ENCODE assay signal across 10 mouse cellular contexts in genomic region chr8:109780548-109780947, GRCm38 (mm10). TPM values are rescaled to one million over a fixed set of nuclear protein-coding genes. Genes with fewer than 3 reads are reported as not detected.
DNase-seq lines count a peak whose midpoint lies in the region; ATAC-seq and TF ChIP-seq lines count a peak whose summit lies in the region.
"Had no signal": no experiment of that assay in that cellular context is flagged by ENCODE, and none has a peak within 500 bp of the region (broad histone marks: within the 10 kb centered on the region; RNA-seq: fewer than 3 reads in every experiment).

No protein-coding gene starts in this region.

- peaks cover 6% of the 10 kb centered on the region; the same call in 1 of the 2 replicates for H3K27me3 ChIP-seq in forebrain, embryonic 10.5 days (ENCODE audit: poor library complexity, severe bottlenecking)
- H3K27me3 ChIP-seq in forebrain, embryonic 11.5 days (ENCODE audit: control insufficient read depth, insufficient read depth, low read length): no peaks in the 10 kb centered on the region
- peaks cover 4% of the 10 kb centered on the region; the same call in 1 of the 2 replicates for H3K27me3 ChIP-seq in lung, embryonic 15.5 days
- H3K27me3 ChIP-seq in intestine, postnatal 0 days (replicated peaks; ENCODE audit: control insufficient read depth, insufficient read depth, low read length): no peaks in the 10 kb centered on the region
- no peaks in the 10 kb centered on the region for H3K27me3 ChIP-seq in stomach, embryonic 15.5 days (replicated peaks)

- H3K9ac ChIP-seq in forebrain, embryonic 11.5 days (ENCODE audit: low read length): no peak overlapping the region
- H3K9ac ChIP-seq in lung, embryonic 15.5 days: no peak overlapping the region
- H3K9ac ChIP-seq in intestine, postnatal 0 days (ENCODE audit: low read depth, low read length): no peak overlapping the region; the same call in 1 of the 2 replicates
- H3K9ac ChIP-seq in stomach, embryonic 15.5 days: no peak overlapping the region

- no peak for ATAC-seq in forebrain, embryonic 11.5 days (replicated peaks; ENCODE audit: low FRiP score)
- no peak for ATAC-seq in lung, embryonic 15.5 days (ENCODE audit: borderline replicate concordance, extremely low read depth, low FRiP score, low TSS enrichment)
- ATAC-seq in intestine, postnatal 0 days: no peak
- ATAC-seq in stomach, embryonic 15.5 days (ENCODE audit: insufficient read depth, low FRiP score, low read depth): no peak

- H3K4me3 ChIP-seq in forebrain, embryonic 10.5 days: peak overlapping the region; percentile 94; the same call in 1 of the 2 replicates
- H3K4me3 ChIP-seq in forebrain, embryonic 11.5 days (ENCODE audit: low read depth, low read length): no peak overlapping the region
- H3K4me3 ChIP-seq in lung, embryonic 15.5 days: peak overlapping the region; percentile 95
- no peak overlapping the region for H3K4me3 ChIP-seq in intestine, postnatal 0 days (ENCODE audit: low read depth, low read length)
- H3K4me3 ChIP-seq in stomach, embryonic 15.5 days (replicated peaks): peak overlapping the region; percentile 100

- no peaks in the 10 kb centered on the region; the same call in 1 of the 2 replicates for H3K36me3 ChIP-seq in forebrain, embryonic 10.5 days (replicated peaks)
- no peaks in the 10 kb centered on the region for H3K36me3 ChIP-seq in forebrain, embryonic 11.5 days (ENCODE audit: control insufficient read depth, insufficient read depth, low read length)
- H3K36me3 ChIP-seq in lung, embryonic 15.5 days: no peaks in the 10 kb centered on the region
- H3K36me3 ChIP-seq in intestine, postnatal 0 days (ENCODE audit: control insufficient read depth, insufficient read depth): no peaks in the 10 kb centered on the region
- H3K36me3 ChIP-seq in stomach, embryonic 15.5 days: no peaks in the 10 kb centered on the region

- H3K27ac ChIP-seq in forebrain, embryonic 10.5 days: no peak overlapping the region
- H3K27ac ChIP-seq in forebrain, embryonic 11.5 days (ENCODE audit: low read depth, low read length): no peak overlapping the region
- no peak overlapping the region for H3K27ac ChIP-seq in lung, embryonic 15.5 days
- no peak overlapping the region for H3K27ac ChIP-seq in intestine, postnatal 0 days (ENCODE audit: low read depth, low read length)
- H3K27ac ChIP-seq in stomach, embryonic 15.5 days: 0 out of 2 replicates have a peak overlapping the region, but pooled peaks have one; percentile 8

- peaks cover 20% of the 10 kb centered on the region for H3K4me1 ChIP-seq in forebrain, embryonic 10.5 days
- H3K4me1 ChIP-seq in forebrain, embryonic 11.5 days (replicated peaks; ENCODE audit: control insufficient read depth, insufficient read depth, low read length): peaks cover 4% of the 10 kb centered on the region; the same call in 1 of the 2 replicates
- peaks cover 13% of the 10 kb centered on the region for H3K4me1 ChIP-seq in lung, embryonic 15.5 days
- no peaks in the 10 kb centered on the region for H3K4me1 ChIP-seq in intestine, postnatal 0 days (replicated peaks; ENCODE audit: control insufficient read depth, insufficient read depth, low read length)
- peaks cover 5% of the 10 kb centered on the region; the same call in 1 of the 2 replicates for H3K4me1 ChIP-seq in stomach, embryonic 15.5 days

- H3K4me2 ChIP-seq in forebrain, embryonic 11.5 days (ENCODE audit: low read depth, low read length, severe bottlenecking): no peak overlapping the region
- peak overlapping the region; percentile 84 for H3K4me2 ChIP-seq in lung, embryonic 15.5 days
- H3K4me2 ChIP-seq in intestine, postnatal 0 days (replicated peaks; ENCODE audit: low read depth): peak overlapping the region; percentile 70
- peak overlapping the region; percentile 69 for H3K4me2 ChIP-seq in stomach, embryonic 15.5 days

- no peak for DNase-seq in forebrain, embryonic 10.5 days (ENCODE audit: extremely low spot score, low spot score)
- no peak for DNase-seq in forebrain, embryonic 11.5 days (ENCODE audit: low spot score)
- no peak for DNase-seq in lung, postnatal 14 days
- DNase-seq in right cerebral cortex, postnatal 4 days: no peak
- DNase-seq in adrenal gland, postnatal 25 days: no peak
- DNase-seq: kidney, postnatal 10 days; spleen, adult 18-20 months had no signal

- no peaks in the 10 kb centered on the region for H3K9me3 ChIP-seq in forebrain, embryonic 10.5 days
- H3K9me3 ChIP-seq in forebrain, embryonic 11.5 days (ENCODE audit: control insufficient read depth, low read length): no peaks in the 10 kb centered on the region
- no peaks in the 10 kb centered on the region for H3K9me3 ChIP-seq in lung, embryonic 15.5 days
- no peaks in the 10 kb centered on the region for H3K9me3 ChIP-seq in intestine, postnatal 0 days (ENCODE audit: control insufficient read depth)
- no peaks in the 10 kb centered on the region for H3K9me3 ChIP-seq in stomach, embryonic 15.5 days

- TF ChIP-seq CTCF in intestine, postnatal 0 days (IDR thresholded peaks at IDR 0.05; ENCODE audit: low read depth): no peak

- 83% methylated on average over 4 of the region's 4 CpGs for WGBS in forebrain, embryonic 10.5 days
- 82% methylated on average over 4 of the region's 4 CpGs for WGBS in forebrain, embryonic 11.5 days
- 55% methylated on average over 4 of the region's 4 CpGs for WGBS in lung, embryonic 15.5 days
- WGBS in intestine, postnatal 0 days: 43% methylated on average over 4 of the region's 4 CpGs
- WGBS in stomach, embryonic 15.5 days: 46% methylated on average over 4 of the region's 4 CpGs

RNA-seq across cellular contexts. Expression of gene Ap1g1, which starts 2.2 kb away (rescaled TPM):
- 49.4 and 49.8 TPM in 2 replicates for polyA plus RNA-seq in forebrain, embryonic 10.5 days (2016; fragmentation: Nextera tagmentation; extraction: Ambion mirVana)
- polyA plus RNA-seq in forebrain, embryonic 11.5 days (2014; fragmentation: Nextera tagmentation; extraction: Ambion mirVana): 47.0 and 47.1 TPM in 2 replicates
- 41.9 and 44.2 TPM in 2 replicates for polyA plus RNA-seq in lung, embryonic 15.5 days (2015; fragmentation: Nextera tagmentation; extraction: Ambion mirVana)
- polyA plus RNA-seq in intestine, postnatal 0 days (2015; fragmentation: Nextera tagmentation; extraction: Ambion mirVana): 27.1 and 28.2 TPM in 2 replicates
- polyA plus RNA-seq in stomach, embryonic 15.5 days (2015; fragmentation: Nextera tagmentation; extraction: Ambion mirVana): 36.3 and 41.8 TPM in 2 replicates
- 91.7 and 93.1 TPM in 2 replicates for total RNA-seq in adrenal gland, postnatal 25 days (2021)

RNA-seq across cellular contexts. Expression of gene Atxn1l, which starts 43.0 kb away (rescaled TPM):
- polyA plus RNA-seq in forebrain, embryonic 10.5 days (2016; fragmentation: Nextera tagmentation; extraction: Ambion mirVana): 8.6 and 8.7 TPM in 2 replicates
- 8.3 and 8.6 TPM in 2 replicates for polyA plus RNA-seq in forebrain, embryonic 11.5 days (2014; fragmentation: Nextera tagmentation; extraction: Ambion mirVana)
- polyA plus RNA-seq in lung, embryonic 15.5 days (2015; fragmentation: Nextera tagmentation; extraction: Ambion mirVana): 7.0 and 7.9 TPM in 2 replicates
- 2.4 and 2.6 TPM in 2 replicates for polyA plus RNA-seq in intestine, postnatal 0 days (2015; fragmentation: Nextera tagmentation; extraction: Ambion mirVana)
- 6.2 and 6.8 TPM in 2 replicates for polyA plus RNA-seq in stomach, embryonic 15.5 days (2015; fragmentation: Nextera tagmentation; extraction: Ambion mirVana)
- 31.0 and 41.8 TPM in 2 replicates for total RNA-seq in adrenal gland, postnatal 25 days (2021)

Comparison
In these comparisons a context has a peak if more than half of its experiments do, and no peak if none do; other contexts are left out.
1. H3K4me3 ChIP-seq: peak in forebrain, embryonic 10.5 days (single experiment), lung, embryonic 15.5 days (single experiment) and stomach, embryonic 15.5 days (single experiment); none in forebrain, embryonic 11.5 days (single experiment) and intestine, postnatal 0 days (single experiment).